Mouse (Mus musculus): ENCODE data around the gene Tbx10. TPM values are rescaled to one million over a fixed set of nuclear protein-coding genes. Genes with fewer than 3 reads are reported as not detected.

Tbx10 gene
- total and polyA plus RNA-seq, 2 experiments from 2014 or later: not detected

GRCm38 (mm10) chr19:3988750-3989149 lies 3.8 kb upstream of the Tbx10 start:
- Histone ChIP-seq H3K27ac (ENCODE audit: low read depth, low read length) (no peak overlapping the region), H3K4me3 (ENCODE audit: low read depth, low read length) (no peak overlapping the region), H3K36me3 (ENCODE audit: insufficient read depth) (no peaks in the 10 kb centered on the region), H3K4me2 (ENCODE audit: low read depth) (no peak overlapping the region), H3K4me1 (ENCODE audit: insufficient read depth) (no peaks in the 10 kb centered on the region), H3K9me3 (ENCODE audit: low read length) (no peaks in the 10 kb centered on the region), H3K27me3 (ENCODE audit: insufficient read depth, low read length) (no peaks in the 10 kb centered on the region; the same call in 1 of the 2 replicates), H3K9ac (no peak overlapping the region)
- ATAC-seq (no peak), DNase-seq (no peak)
- 90% methylated on average over 4 of the region's 4 CpGs for WGBS
- peak; percentile 34; the same call in 1 of the 2 replicates for TF ChIP-seq CTCF (IDR thresholded peaks at IDR 0.05; ENCODE audit: low read depth)

- H3K27me3 ChIP-seq (ENCODE audit: insufficient read depth, low read length): no peaks in the 10 kb centered on the region; the same call in 1 of the 2 replicates
- ATAC-seq: no peak
- H3K9me3 ChIP-seq (ENCODE audit: low read length): no peaks in the 10 kb centered on the region
- H3K4me1 ChIP-seq (ENCODE audit: insufficient read depth): no peaks in the 10 kb centered on the region
- H3K36me3 ChIP-seq (ENCODE audit: insufficient read depth): no peaks in the 10 kb centered on the region
- H3K9ac ChIP-seq: no peak overlapping the region
- no peak for TF ChIP-seq CTCF (IDR thresholded peaks at IDR 0.05; ENCODE audit: low read depth)
- DNase-seq: no peak
- no peak overlapping the region for H3K27ac ChIP-seq (ENCODE audit: low read depth, low read length)
- WGBS: 72% methylated on average over 6 of the region's 6 CpGs
- H3K4me3 ChIP-seq (ENCODE audit: low read depth, low read length): no peak overlapping the region
- H3K4me2 ChIP-seq (ENCODE audit: low read depth): no peak overlapping the region
Measured at GRCm38 (mm10) chr19:3990804-3991203, 1.7 kb upstream of the Tbx10 start.

GRCm38 (mm10) chr19:3991562-3991961 lies 990 bp upstream of the Tbx10 start:
- no peak overlapping the region for H3K9ac ChIP-seq
- DNase-seq: no peak
- H3K4me1 ChIP-seq (ENCODE audit: insufficient read depth): no peaks in the 10 kb centered on the region
- no peak for TF ChIP-seq CTCF (IDR thresholded peaks at IDR 0.05; ENCODE audit: low read depth)
- no peak overlapping the region for H3K4me2 ChIP-seq (ENCODE audit: low read depth)
- H3K9me3 ChIP-seq (ENCODE audit: low read length): no peaks in the 10 kb centered on the region
- no peak overlapping the region for H3K27ac ChIP-seq (ENCODE audit: low read depth, low read length)
- no peaks in the 10 kb centered on the region for H3K36me3 ChIP-seq (ENCODE audit: insufficient read depth)
- H3K27me3 ChIP-seq (ENCODE audit: insufficient read depth, low read length): no peaks in the 10 kb centered on the region; the same call in 1 of the 2 replicates
- WGBS: 94% methylated on average over 3 of the region's 3 CpGs
- ATAC-seq: no peak
- no peak overlapping the region for H3K4me3 ChIP-seq (ENCODE audit: low read depth, low read length)

- ATAC-seq: no peak
- WGBS: 82% methylated on average over 3 of the region's 3 CpGs
Measured at GRCm38 (mm10) chr19:3991966-3992365, 586 bp upstream of the Tbx10 start.

GRCm38 (mm10) chr19:3994932-3995331 lies 2.4 kb downstream of the Tbx10 start:
- H3K4me3 ChIP-seq (ENCODE audit: low read depth, low read length): no peak overlapping the region
- TF ChIP-seq CTCF (IDR thresholded peaks at IDR 0.05; ENCODE audit: low read depth): no peak
- no peak overlapping the region for H3K4me2 ChIP-seq (ENCODE audit: low read depth)
- WGBS: 64% methylated on average over 6 of the region's 6 CpGs
- DNase-seq (no peak), ATAC-seq (no peak)
- no peaks in the 10 kb centered on the region for H3K4me1 ChIP-seq (ENCODE audit: insufficient read depth)
- no peak overlapping the region for H3K27ac ChIP-seq (ENCODE audit: low read depth, low read length)
- no peaks in the 10 kb centered on the region for H3K9me3 ChIP-seq (ENCODE audit: low read length)
- no peak overlapping the region for H3K9ac ChIP-seq
- H3K36me3 ChIP-seq (ENCODE audit: insufficient read depth): no peaks in the 10 kb centered on the region
- no peaks in the 10 kb centered on the region; the same call in 1 of the 2 replicates for H3K27me3 ChIP-seq (ENCODE audit: insufficient read depth, low read length)

More at GRCm38 (mm10) chr19:3991966-3992365, 586 bp upstream of the Tbx10 start:
- Histone ChIP-seq H3K4me3 (ENCODE audit: low read depth, low read length) (no peak overlapping the region), H3K27me3 (ENCODE audit: insufficient read depth, low read length) (no peaks in the 10 kb centered on the region; the same call in 1 of the 2 replicates), H3K36me3 (ENCODE audit: insufficient read depth) (no peaks in the 10 kb centered on the region), H3K4me1 (ENCODE audit: insufficient read depth) (no peaks in the 10 kb centered on the region), H3K9ac (no peak overlapping the region), H3K9me3 (ENCODE audit: low read length) (no peaks in the 10 kb centered on the region), H3K27ac (ENCODE audit: low read depth, low read length) (no peak overlapping the region), H3K4me2 (ENCODE audit: low read depth) (no peak overlapping the region)
- TF ChIP-seq CTCF (IDR thresholded peaks at IDR 0.05; ENCODE audit: low read depth): no peak
- no peak for DNase-seq

GRCm38 (mm10) chr19:3995505-3995904 lies 3.0 kb downstream of the Tbx10 start:
- Histone ChIP-seq H3K4me3 (ENCODE audit: low read depth, low read length) (no peak overlapping the region), H3K27me3 (ENCODE audit: insufficient read depth, low read length) (no peaks in the 10 kb centered on the region; the same call in 1 of the 2 replicates), H3K27ac (ENCODE audit: low read depth, low read length) (no peak overlapping the region), H3K36me3 (ENCODE audit: insufficient read depth) (no peaks in the 10 kb centered on the region), H3K4me2 (ENCODE audit: low read depth) (no peak overlapping the region), H3K9ac (no peak overlapping the region), H3K9me3 (ENCODE audit: low read length) (no peaks in the 10 kb centered on the region), H3K4me1 (ENCODE audit: insufficient read depth) (no peaks in the 10 kb centered on the region)
- no peak for ATAC-seq
- no peak for DNase-seq
- TF ChIP-seq CTCF (IDR thresholded peaks at IDR 0.05; ENCODE audit: low read depth): no peak
- WGBS: 86% methylated on average over 3 of the region's 3 CpGs

- 72% methylated on average over 7 of the region's 7 CpGs for WGBS
- H3K4me1 ChIP-seq (ENCODE audit: insufficient read depth): peaks cover 3% of the 10 kb centered on the region; the same call in 1 of the 2 replicates
- no peak overlapping the region for H3K27ac ChIP-seq (ENCODE audit: low read depth, low read length)
- H3K9me3 ChIP-seq (ENCODE audit: low read length): no peaks in the 10 kb centered on the region
- H3K27me3 ChIP-seq (ENCODE audit: insufficient read depth, low read length): no peaks in the 10 kb centered on the region
- no peak overlapping the region for H3K9ac ChIP-seq
- no peak for DNase-seq
- H3K4me2 ChIP-seq (ENCODE audit: low read depth): no peak overlapping the region
- no peak overlapping the region for H3K4me3 ChIP-seq (ENCODE audit: low read depth, low read length)
- no peak for TF ChIP-seq CTCF (IDR thresholded peaks at IDR 0.05; ENCODE audit: low read depth)
- H3K36me3 ChIP-seq (ENCODE audit: insufficient read depth): no peaks in the 10 kb centered on the region
- ATAC-seq: no peak
Measured at GRCm38 (mm10) chr19:3996106-3996505, 3.6 kb downstream of the Tbx10 start.
